Mouse (Mus musculus) bone marrow, adult 2 months (tissue): Measurements from ENCODE around the gene Tbc1d10c.

Experiments used
- CTCF ChIP-seq: fragments of 200-500 bp; IDR thresholded peaks from 2 replicates; pipeline ENCODE4 v1.5.1; 2011; ENCODE audit warnings: low read length, control low read depth; ENCODE audit not compliant: control insufficient read depth, insufficient read depth
- POLR2A ChIP-seq: fragments of 200-500 bp; IDR thresholded peaks from 2 replicates; pipeline ENCODE4 v1.6.1; 2011; ENCODE audit warnings: low read depth, mild to moderate bottlenecking, control low read depth, low read length, borderline replicate concordance; ENCODE audit not compliant: control insufficient read depth

GRCm38 (mm10) chr19:4147782-4148490 is 43.1 kb downstream of the Tbc1d10c start:
- TF ChIP-seq CTCF (no peak), POLR2A (no peak)
